Mouse (Mus musculus) MEL-GATA-1-ER (cell line): ENCODE results near the gene Phf2.

ENCODE experiments used
- DNase-seq: peaks from one replicate; pipeline ENCODE4 v3.0.0-alpha.2; 2012; ENCODE audit warnings: low read depth; ENCODE audit errors: extremely low read depth

Gene Phf2

DNA sequence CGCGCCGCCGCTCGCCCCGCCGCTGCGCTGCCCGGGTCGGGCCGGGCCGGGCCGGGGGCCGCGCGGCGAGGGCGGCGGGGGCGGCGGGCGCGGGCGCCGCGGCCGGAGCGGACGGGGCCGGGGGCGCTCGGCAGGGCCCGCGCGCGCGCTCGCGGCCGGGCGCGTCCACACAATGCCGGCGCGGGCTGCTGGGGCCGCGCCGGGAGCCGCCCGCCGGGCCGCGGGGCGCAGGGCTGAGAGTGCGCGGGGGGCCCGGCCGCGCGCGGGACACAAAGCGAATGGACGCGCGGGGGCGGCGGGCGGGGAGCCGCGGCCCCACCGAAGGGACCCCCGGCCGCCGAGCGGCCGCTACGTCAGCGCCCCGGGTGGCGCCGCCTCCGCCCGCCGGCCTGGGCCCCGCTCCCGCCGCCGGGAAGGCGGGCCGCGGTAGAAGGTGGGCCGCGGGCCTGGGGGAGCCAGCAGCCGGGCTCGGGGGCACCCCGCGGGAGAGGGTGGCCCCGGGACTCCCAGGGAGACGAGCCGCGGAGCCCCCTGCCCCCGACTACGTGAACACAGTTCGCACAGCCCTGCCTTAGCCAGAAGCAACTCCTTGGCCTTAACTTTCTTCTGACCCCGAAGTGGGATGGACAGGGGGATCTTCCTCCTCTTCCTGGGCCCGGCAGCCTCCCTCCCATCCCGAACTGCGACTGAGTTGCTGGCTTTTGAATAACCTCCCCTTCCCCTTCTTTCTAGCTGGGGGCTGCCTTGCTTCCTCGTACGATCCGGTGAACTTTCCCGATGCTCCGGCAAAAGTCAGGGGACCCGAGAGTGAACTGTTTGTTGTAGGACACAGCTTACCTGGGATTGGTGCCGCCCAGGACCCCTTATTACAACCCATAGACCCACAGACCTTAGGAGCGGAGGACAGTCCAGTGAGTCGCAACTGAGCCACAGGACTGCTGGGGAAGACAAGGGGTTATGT is at the start of gene Phf2:
Gene Phf2, minus strand, starts transcription at position 349 of the 961 bp plus-strand sequence.
- DNase-seq = peak; percentile 33

- DNase-seq = no peak
Observed at GRCm38 (mm10) chr13:48919756-48920415, 49.0 kb upstream of the Phf2 start.

- no peak for DNase-seq
Observed at GRCm38 (mm10) chr13:48917113-48917599, 46.2 kb upstream of the Phf2 start.

- DNase-seq = no peak
Observed at GRCm38 (mm10) chr13:48913680-48914079, 42.8 kb upstream of the Phf2 start.

DNA sequence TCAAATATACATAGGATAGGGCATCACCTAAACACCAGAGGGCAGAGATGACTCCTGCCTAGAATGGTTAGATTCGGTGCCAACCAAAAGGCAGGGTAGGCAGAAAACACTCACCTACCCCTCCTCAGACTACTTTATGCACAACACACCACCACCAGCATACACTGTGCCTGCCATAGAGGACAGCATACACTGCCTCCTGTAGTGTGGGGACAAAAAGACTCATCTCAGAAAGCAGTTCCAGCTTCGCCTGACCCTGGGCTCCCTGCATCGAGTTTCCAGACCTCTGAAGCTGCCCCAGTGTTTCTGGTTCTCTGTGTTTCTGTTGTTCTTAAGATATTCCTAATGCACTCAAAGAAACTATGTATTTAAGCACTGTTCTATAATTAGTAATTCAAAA is 42.2 kb upstream of the Phf2 start:
- no peak for DNase-seq

DNA sequence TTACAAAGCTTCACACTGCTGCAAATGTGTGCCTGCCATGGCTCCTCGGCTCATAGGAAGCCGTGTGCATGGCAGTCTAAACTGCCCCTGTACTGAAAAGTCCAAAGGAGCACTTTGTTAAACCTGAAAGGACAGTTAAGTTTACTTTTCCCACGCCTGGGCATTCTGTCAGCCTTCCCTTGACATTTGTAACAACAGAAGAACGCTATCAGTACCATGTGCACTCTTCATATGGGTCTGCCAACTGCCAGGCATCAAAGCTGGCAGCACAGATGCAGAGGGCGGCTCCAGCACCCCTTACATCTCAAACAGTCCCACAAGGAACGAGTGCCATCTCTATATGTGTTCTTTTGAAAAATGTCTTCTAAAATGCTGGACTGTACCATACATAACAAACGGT is 40.5 kb upstream of the Phf2 start:
- no peak for DNase-seq

DNA sequence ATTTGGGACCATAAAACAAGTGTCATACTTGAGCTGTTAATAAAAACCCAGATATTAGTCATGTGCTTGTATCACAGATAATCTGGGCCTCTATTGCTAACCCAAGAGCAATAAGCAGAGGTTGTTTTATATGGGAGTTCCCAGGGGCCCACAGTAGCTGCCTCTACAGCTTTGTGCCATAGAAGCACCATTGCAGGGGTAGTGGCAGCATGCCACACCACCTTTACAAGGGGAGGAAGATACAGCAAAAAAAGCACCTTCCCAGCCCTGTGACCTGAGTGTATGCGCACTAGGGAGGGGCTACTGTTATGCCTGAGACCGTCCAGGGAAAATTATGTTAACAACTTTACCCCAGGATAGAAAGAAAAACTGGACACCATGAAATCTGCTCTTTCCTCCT is 34.5 kb upstream of the Phf2 start:
- no peak for DNase-seq

DNA sequence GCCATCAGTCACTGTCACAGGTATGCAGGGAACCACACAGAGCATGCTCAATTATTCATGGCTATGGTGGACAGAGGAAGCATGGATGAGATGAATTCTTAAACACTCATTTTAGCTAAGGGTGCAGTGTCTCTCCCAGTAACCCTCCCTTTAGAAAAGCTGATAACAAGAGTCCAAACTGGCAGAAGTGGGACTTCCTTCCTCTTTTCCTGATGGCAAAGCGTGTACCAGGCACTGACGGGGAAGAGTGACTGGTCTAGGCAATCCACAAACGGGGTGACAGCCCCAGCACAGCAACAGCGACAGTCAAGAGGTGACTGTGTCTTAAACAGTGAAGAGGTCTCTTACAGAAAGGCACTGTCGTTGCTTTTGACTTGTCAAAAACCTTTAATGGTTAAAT is 24.5 kb upstream of the Phf2 start:
- DNase-seq = peak; percentile 55

DNA sequence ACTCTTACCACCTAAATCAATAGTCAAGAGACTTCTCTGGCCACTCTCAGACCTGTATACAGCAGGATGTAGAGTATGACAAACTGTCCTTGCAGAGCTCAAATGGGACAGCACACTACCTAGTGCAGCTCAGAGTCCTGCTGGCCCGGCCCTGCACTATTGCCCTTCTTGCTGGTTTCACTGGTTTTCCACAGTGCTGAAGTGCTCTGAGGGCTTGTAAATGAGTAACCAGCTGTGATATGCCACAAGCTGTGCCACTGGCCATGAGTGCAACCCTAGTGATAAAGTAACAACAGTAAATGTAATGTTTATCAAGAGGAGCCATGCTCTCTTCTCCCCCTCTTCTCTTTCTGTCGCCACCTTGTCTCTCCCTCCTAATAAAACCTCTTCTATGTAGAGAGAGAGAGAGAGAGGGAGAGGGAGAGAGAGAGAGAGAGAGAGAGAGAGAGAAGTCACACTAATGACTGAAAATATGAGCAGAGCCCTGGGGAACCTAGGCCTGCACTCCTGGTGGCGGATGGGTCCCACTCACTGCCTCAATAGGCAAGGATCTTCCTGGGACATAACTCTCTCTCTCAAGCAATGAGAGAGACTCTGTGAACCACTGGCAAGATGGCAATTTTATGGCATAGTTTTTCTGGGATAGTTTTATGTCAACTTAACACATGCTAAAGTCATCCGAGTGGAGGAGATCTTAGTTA is 19.5 kb upstream of the Phf2 start:
- no peak for DNase-seq

GRCm38 (mm10) chr13:48878534-48878933 is 7.6 kb upstream of the Phf2 start:
- DNase-seq = peak; percentile 95

DNA sequence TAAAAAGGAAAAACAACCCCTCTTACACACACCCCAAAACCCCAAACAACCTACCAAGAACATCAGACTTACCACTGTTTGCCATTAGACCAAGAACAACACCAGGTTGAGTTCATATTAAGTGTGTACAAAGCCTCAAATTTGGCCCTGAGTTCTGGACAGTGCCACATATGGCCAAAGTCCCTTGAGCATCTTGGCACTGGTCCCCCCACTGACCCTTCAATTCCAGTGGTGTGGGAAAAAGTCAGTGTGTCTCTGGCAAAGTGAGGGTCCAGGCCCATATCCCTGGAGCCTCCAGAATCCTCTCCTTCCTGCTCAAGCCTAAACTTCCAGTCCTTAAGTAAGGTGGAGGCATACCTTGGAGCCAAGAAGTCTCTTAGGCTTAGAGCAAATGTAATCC is 6.9 kb upstream of the Phf2 start:
- no peak for DNase-seq

DNA sequence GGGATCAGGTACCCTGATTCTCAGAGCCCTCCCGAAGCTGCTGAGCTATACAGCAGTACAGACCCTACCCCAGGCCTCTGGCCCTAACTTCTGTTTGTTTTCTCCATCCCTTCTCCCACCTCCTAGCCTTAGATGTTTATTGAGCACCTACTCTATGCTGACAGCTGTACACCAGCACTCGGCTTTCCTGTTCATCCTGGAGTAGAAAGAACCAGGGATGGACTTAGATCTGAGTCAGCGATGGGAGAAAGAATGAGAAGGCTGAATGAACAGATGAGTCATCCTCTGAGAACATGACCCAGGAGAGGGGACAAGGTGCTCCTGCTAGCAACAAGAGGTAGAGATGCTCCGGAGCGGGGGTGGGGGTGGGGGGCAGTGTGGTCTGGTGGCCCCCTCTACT is 1.8 kb upstream of the Phf2 start:
- DNase-seq = no peak

DNA sequence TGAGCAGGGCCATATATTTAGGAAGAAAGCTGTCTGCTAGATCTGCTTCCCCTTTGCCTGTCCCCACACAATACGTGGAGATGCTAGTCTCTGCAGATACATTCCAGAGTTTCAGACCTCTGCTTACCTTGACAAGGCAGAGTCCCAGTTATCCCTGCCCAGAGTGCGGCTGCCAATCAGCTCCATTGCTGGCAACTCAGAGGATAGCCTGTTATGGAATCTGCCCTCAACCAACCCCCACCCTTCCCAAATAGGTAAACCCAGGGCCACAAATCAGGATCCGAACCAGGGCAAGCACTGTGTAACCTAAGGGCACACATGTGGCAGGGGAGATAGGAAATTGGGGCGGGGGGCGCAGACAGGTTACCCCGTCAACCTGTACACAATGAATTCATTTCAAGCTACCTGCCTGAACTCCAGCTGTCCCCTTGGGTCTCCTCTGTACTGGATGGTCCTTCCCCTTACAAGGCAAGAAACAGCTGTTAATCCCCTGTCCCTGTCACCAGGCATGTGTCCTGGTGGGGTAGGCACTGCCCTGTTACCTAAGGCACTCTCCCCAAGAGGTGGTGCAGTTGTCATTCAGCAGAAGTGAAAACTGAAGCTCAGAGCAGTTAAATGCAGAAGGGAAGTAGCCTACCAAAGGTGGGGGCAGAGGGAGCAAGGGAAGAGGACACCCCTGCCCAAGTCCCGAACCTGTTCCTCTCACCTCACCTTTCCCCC is 1.1 kb upstream of the Phf2 start:
- DNase-seq = no peak

GRCm38 (mm10) chr13:48869950-48870770 is 759 bp downstream of the Phf2 start:
- DNase-seq = no peak

- DNase-seq = peak; percentile 46
Observed at GRCm38 (mm10) chr13:48869600-48869949, 1.3 kb downstream of the Phf2 start.

- DNase-seq = no peak
Observed at GRCm38 (mm10) chr13:48869088-48869487, 1.8 kb downstream of the Phf2 start.

DNA sequence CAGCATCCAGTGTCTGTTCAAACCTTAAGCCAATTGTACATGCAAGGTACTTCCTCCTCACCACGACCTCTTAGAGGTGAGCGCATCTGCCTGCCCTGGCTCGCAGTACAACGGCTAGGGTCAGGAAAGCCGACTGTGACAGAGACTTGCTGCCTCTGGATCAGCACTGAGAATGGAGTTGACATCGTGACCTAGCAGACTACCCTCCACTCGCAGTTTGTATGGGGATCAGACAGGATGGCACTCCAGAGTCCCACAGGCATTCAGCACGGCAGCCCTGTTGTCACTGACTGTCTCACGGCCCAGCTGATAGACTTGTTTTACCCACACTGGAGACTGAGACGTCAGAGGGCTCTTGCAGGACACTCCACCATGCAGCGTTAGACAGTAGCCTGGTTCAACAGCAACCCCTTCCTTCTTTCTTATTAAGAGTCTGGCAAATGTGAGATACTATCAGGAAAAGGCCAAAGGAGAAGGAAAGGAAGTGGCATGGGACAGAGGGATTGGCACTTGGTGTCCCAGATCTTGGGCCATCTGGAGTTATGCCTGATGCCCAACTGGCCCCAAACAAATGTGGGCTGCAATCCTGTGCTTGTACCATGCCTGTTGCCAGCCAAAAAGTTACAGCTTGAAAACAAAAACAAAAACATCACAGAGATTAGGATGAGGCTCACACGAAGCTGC is 6.1 kb downstream of the Phf2 start:
- DNase-seq = no peak

GRCm38 (mm10) chr13:48863556-48863955 is 7.4 kb downstream of the Phf2 start:
- no peak for DNase-seq

DNA sequence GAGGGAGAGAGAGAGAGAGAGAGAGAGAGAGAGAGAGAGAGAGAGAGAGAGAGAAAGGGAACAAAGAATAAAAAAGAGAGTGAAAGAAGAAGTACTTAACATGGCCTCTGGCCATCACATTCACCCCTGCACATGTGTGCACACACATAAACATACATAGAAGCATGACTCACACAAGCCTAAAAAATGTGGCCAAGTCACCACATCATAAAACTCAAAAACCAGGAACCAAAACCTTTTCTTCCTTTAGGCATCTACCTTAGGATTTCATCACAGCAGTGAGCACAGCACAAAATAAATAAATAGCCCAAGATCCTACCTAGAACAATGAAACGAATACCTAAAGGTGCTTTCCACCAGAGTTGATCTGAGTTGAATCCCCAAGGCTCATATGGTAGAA is 9.0 kb downstream of the Phf2 start:
- DNase-seq = no peak

DNA sequence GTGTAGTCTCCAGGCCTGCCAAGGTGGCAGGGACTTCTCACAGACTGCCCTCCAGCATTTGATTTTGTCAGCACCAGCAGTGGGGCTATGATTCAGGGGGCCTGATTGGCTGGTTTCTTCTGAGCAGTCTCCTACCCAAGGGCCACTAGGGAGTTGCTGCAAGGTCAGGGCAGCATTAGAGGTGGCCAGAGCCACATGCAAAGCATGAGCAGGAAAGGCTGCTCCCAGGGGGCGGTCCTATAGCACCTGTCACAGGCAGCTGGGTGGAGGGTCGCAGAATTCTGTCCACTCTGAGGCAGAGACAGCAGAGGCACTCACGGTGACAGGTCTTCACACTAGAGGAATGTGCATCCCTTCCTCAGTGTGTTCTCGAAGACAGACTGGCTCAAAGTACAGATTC is 12.1 kb downstream of the Phf2 start:
- DNase-seq = no peak
